Mouse (Mus musculus) cerebellum, adult 11 months (tissue): ENCODE measurements around the gene S100a6.

Experiments used
- DNase-seq: peaks from one replicate; pipeline ENCODE4 v3.0.0; 2022

Gene S100a6

GRCm38 (mm10) chr3:90629298-90629697 lies 16.6 kb downstream of the S100a6 start:
- no peak for DNase-seq

- DNase-seq = no peak
These were observed 19.3 kb downstream of the S100a6 start for GRCm38 (mm10) chr3:90631984-90632383.

GRCm38 (mm10) chr3:90638511-90639275 lies 26.0 kb downstream of the S100a6 start:
- DNase-seq = no peak

GRCm38 (mm10) chr3:90639511-90640154 lies 27.0 kb downstream of the S100a6 start:
- DNase-seq = no peak

- DNase-seq = no peak
These were observed 28.3 kb downstream of the S100a6 start for GRCm38 (mm10) chr3:90640981-90641380.

GRCm38 (mm10) chr3:90644220-90644619 lies 31.5 kb downstream of the S100a6 start:
- DNase-seq = no peak

- no peak for DNase-seq
These were observed 34.6 kb downstream of the S100a6 start for GRCm38 (mm10) chr3:90647291-90647690.

- DNase-seq = no peak
These were observed 36.3 kb downstream of the S100a6 start for GRCm38 (mm10) chr3:90648981-90649380.

GRCm38 (mm10) chr3:90649832-90650231 lies 37.1 kb downstream of the S100a6 start:
- DNase-seq = no peak

GRCm38 (mm10) chr3:90652878-90653508 lies 40.3 kb downstream of the S100a6 start:
- DNase-seq = peak; percentile 43

- no peak for DNase-seq
These were observed 41.0 kb downstream of the S100a6 start, which contains the start of gene S100a7a for GRCm38 (mm10) chr3:90653717-90654116. Gene S100a7a (plus strand): TSS chr3:90654017.

GRCm38 (mm10) chr3:90657405-90657804 lies 44.7 kb downstream of the S100a6 start:
- no peak for DNase-seq

GRCm38 (mm10) chr3:90659364-90660044 lies 46.8 kb downstream of the S100a6 start:
- no peak for DNase-seq

- no peak for DNase-seq
These were observed 51.5 kb downstream of the S100a6 start for GRCm38 (mm10) chr3:90664219-90664618.

GRCm38 (mm10) chr3:90668846-90669245 lies 56.2 kb downstream of the S100a6 start, which contains the start of gene S100a8:
Gene S100a8 (plus strand): TSS chr3:90668978.
- DNase-seq = no peak
